Mouse (Mus musculus) spleen, postnatal 14 days (tissue): ENCODE data around the gene Golga7b.

ENCODE experiments used
- DNase-seq, 2 experiments: peaks; one replicate each; pipeline ENCODE4 v3.0.0; 2021 to 2022; ENCODE audit warnings: low spot score in 2 of 2

Golga7b gene

DNA sequence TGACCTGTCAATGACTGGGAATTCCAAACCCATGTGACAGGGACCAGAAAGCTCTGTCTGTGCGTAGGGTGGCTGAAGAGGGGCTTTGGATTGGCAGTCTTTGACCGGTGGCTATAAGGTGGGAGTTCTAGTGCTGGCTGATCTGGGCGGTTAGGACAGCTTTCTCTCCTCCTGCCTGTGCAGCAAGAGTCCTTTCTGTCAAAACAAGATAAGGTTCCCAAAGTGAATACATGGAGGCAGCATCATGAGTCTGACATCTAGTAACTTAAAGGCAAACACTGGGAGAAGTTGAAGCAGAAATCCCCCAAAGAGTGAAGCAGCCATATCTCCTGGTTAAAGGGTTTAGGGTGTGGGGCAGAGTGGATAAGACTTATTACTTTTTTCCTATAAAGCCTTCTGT, at the start of gene Golga7b:
Gene Golga7b (plus strand): TSS at position 56 of the 400 bp plus-strand sequence.
- DNase-seq = no peak

- DNase-seq = no peak
These were observed 49.3 kb upstream of the Golga7b start for GRCm38 (mm10) chr19:42198026-42198425.

DNA sequence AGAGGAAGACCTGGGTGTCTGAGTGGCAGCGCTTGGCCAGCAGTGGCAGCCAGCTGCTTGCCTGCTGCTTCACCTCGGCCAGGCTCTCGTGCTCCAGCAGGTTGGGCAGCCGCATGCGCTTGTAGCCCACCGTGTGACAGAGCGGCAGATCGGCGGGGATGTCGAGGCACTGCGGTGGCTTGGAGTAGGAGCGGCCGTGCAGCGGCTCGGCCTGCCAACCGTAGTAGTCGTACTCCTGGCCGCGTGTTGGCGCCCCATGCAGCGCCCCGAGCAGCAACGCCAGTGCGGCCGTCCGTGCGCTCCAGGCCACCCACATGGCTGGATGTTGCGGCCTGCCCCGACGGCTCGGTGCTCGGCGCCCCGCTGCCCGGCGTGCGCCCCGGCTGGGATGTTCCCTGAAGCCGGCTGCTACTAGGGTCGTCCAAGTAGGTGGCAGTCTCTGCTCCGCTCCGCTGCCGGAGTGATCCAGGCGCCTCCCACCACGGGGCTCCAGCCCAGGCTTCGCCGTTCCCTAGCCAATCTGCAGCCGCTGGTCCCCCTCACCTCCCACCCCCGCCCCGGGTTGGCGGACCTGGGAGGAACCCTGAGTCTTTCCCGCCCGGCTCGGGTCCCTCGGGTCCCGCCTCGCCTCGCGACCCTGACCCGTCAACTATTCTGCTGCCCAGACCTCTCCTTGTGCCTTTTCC, 45.5 kb upstream of the Golga7b start, which contains the start of gene Sfrp5:
Gene Sfrp5 (minus strand): TSS at position 557 of the 686 bp plus-strand sequence.
- no peak for DNase-seq

GRCm38 (mm10) chr19:42202467-42202866, 44.9 kb upstream of the Golga7b start:
- DNase-seq = no peak

GRCm38 (mm10) chr19:42204306-42204705, 43.1 kb upstream of the Golga7b start:
- no peak for DNase-seq

DNA sequence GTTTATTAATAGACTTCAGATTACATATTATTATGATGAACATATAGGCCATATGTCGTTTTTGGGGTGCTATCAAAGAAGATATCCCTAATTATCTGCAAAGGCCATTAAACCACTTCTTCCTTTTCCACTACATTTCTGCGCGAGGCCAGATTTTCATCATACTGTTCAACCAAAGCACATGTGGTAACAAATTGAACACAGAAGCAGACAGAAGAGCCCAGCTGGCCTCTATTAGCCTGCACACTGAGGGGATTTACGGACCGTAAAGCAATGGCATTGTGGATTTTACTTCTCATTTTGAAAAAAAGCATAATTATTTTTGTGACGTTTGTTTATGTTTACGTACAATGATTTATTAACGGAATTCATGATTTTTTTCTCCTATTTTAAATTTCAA, 42.2 kb upstream of the Golga7b start:
- DNase-seq = no peak

DNA sequence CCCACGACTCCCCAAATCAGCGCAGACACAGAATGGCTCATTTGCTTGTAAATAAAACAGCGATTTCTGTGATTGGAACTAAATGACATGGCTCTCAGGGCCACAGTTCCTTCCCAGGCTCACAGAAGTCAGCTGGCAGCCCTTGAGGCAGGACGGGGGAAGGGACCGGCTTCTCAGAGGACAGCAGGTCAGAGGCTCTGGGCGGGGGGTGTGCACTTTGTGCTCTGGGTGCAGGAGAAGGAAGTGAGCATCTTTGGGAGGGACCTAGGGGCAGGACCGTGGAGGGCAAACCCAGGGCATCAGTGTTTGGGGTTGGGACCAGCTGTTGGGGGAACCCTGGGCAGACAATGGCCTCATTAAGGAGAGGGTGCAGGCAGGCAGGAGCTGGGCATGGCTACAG, 37.9 kb upstream of the Golga7b start:
- DNase-seq = no peak

DNA sequence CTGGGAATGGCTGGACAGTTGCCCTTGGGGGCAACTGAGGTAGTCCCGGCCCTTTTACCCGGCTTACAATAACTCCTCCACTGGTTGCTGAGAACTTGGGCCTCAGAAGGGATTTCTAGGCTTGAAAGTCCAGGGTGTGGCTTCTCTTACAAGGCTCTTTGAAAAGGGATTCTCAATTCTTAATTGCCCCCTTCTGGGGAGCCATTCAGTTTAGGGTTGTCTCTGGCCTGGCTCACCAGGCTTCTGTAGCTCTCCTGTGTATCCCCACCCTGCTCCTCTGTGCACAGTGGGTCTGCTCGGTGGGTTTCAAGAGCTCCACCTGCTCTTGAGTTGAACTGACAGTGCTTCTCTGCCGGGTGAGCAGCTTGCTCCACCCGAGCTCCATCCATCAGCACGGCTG, 37.4 kb upstream of the Golga7b start:
- no peak for DNase-seq

DNA sequence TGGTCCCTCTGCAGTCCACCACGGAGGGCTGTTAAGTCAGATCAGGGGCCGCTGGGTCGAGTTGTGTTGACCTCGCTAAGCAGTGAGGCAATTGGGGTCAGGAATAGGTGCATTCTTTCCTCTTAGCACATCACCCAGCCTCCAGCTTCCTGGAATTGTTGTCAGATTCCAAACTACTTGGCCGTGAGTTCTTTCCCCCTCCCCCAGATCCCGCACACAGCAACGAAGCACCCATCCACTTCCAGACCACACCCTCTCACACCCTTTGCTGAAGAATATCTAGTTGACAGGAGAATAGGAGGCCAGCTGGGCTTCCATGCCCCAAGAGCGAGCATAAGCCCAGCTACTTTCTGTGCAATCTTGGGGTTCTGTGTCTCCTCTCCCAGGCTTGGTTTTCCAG, 35.4 kb upstream of the Golga7b start:
- DNase-seq = no peak

DNA sequence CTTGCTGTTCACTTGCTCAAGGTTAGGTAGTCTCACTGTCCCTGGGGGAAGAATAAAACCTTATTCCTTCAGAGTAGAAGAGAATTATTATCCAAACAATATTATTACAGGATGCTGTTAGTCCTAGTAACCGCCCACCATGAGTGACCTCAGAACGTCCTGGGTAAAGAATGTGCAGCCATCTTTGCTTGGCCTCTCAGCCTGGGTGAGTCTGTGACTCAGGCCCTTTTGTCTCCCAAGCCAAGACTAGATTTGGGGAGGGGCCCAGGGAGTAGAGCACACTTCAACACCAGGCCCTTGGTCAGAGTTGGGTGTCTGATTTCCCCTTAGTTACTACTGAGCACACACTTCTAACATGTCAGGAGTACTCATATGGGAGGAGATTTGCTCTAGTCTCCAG, 32.8 kb upstream of the Golga7b start:
- no peak for DNase-seq

DNA sequence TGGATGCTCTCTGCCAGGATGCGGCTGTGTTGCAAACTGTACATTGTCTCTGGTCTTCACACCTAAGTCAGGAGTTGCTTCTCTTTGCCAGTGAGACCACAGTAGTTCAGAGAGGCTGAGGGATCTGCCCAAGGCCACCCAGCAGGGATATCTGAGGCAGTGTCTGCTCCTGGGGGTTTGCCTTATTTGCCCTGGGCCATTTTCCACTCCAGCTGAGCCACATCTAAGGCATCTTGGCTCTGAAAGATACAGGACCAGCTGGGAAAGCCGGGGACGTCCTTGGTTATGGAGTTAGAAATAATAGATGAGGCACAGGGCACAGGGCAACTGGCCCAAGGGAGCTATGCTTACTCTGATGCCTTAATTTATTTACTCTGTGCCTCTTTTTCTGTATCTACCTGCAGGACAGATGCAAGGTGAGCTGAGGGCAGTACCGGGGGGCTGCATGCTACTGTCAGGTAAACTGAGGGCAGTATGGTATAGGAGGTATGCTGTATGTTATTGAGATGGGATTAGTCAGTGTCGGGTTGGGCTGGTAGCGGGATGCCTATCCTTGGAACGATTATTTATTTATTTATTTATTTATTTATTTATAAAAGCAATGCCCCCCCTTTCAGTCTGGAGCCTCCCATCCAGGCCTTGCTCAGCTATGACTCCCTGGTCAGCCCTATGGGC, 30.5 kb upstream of the Golga7b start:
- DNase-seq = no peak

GRCm38 (mm10) chr19:42217374-42217763, 30.0 kb upstream of the Golga7b start:
- no peak for DNase-seq

DNA sequence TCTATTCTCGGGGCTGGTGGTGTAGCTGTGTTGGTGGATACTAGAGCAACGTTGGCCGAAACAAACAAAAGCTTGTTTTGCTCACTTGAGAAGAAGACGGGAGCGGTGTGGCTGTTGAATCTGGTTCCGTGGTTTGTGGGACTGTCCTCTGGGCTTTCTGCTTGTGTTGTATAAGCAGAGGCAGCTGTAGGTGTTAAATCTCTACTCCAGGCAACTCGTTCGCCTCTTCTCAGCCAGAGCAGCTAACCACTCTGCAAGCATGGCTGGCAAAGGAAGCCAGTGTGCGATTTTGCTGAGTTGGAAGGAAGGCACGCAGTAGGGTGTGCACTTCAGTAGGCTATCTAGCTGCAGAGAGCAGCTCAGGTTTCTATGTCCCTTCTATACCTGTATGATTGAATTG, 20.9 kb upstream of the Golga7b start:
- no peak for DNase-seq

GRCm38 (mm10) chr19:42229499-42230287, 17.7 kb upstream of the Golga7b start:
- DNase-seq = no peak

GRCm38 (mm10) chr19:42230288-42230568, 17.1 kb upstream of the Golga7b start:
- no peak for DNase-seq

- no peak for DNase-seq
These were observed 16.4 kb upstream of the Golga7b start for GRCm38 (mm10) chr19:42230986-42231385.

GRCm38 (mm10) chr19:42237602-42238340, 9.6 kb upstream of the Golga7b start:
- no peak for DNase-seq

GRCm38 (mm10) chr19:42238341-42238715, 9.0 kb upstream of the Golga7b start:
- no peak for DNase-seq

DNA sequence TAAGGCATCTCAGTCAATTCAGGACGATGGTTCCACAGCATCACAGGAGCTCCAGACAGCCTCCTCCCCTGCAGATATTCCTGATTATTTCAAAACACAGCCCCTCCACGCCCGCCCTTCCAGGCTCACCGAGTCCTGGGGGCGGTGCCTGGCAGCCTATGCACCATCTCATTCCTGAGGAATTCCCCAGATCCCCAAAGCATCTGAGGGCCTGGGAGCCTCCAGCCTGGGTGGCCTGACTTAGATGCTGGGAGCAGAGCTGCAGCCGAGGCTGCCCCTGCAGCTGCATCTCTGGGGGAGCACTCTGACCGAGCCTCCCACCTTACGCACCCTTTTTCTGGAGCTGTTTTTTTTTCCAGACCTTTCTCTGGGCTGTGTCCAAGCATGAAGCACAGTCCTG, 6.5 kb upstream of the Golga7b start:
- no peak for DNase-seq

DNA sequence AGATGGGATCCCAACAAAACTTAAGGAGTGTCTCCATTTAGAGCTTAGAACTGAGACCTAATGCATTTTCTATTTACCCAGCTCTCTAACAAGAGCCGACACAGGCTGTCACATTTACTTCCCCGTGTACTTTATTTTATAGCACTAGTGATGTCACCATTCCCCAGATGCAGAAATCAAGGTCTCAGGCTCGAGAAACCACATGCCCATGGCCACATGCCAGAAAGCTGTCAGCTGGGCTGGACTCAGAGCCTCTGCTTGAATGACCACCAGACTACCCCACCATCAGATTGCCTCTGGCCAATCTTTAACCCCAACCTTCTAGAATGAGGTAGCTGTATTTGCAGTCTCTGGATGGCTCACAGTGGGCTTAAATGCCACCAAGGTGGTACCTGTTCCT, 4.0 kb upstream of the Golga7b start:
- no peak for DNase-seq

GRCm38 (mm10) chr19:42246626-42247025, 748 bp upstream of the Golga7b start:
- DNase-seq = no peak
